Mouse (Mus musculus) hindbrain, postnatal 0 days (tissue): ENCODE data around the gene Rgs16. TPM values are rescaled to one million over a fixed set of nuclear protein-coding genes. Genes with fewer than 3 reads are reported as not detected.
"Not testable (repeated sequence)": the region's sequence is repeated elsewhere in the genome, so short reads cannot be mapped to it uniquely, and the experiment has no call there.

Experiments
- ATAC-seq: fragments of 200-750 bp; cut with Nextera tagmentation; 2 replicates; pipeline ENCODE4 v1.8.0; 2017; ENCODE audit warnings: mild to moderate bottlenecking, moderate TSS enrichment, moderate library complexity
- DNase-seq: peaks from one replicate; pipeline ENCODE4 v3.0.0-alpha.2; 2015; ENCODE audit warnings: low spot score
- H3K27ac ChIP-seq: fragments of 300-500 bp; sonication (generic); 2 replicates; pipeline ENCODE4 v1.5.1; 2014; ENCODE audit warnings: mild to moderate bottlenecking
- H3K27me3 ChIP-seq: fragments of 300-500 bp; sonication (generic); 2 replicates; pipeline ENCODE4 v1.6.1; 2014; ENCODE audit warnings: low read length, mixed read lengths; ENCODE audit not compliant: insufficient read depth
- H3K36me3 ChIP-seq: fragments of 300-500 bp; sonication (generic); 2 replicates; pipeline ENCODE4 v1.6.1; 2014; ENCODE audit warnings: low read length, mixed read lengths; ENCODE audit not compliant: insufficient read depth
- H3K4me1 ChIP-seq: fragments of 300-500 bp; sonication (generic); 2 replicates; pipeline ENCODE4 v1.6.1; 2014; ENCODE audit warnings: antibody characterized with exemption, low read length, mixed read lengths; ENCODE audit not compliant: insufficient read depth
- H3K4me2 ChIP-seq: fragments of 300-500 bp; sonication (generic); 2 replicates; pipeline ENCODE4 v1.6.1; 2014; ENCODE audit warnings: low read depth, mild to moderate bottlenecking, low read length, moderate library complexity, mixed read lengths
- H3K4me3 ChIP-seq: fragments of 300-500 bp; sonication (generic); 2 replicates; pipeline ENCODE4 v1.5.1; 2014; ENCODE audit warnings: low read length
- H3K9ac ChIP-seq: fragments of 300-500 bp; sonication (generic); replicated peaks from 2 replicates; pipeline ENCODE4 v1.6.1; 2014; ENCODE audit warnings: mild to moderate bottlenecking, low read length, moderate library complexity, mixed read lengths
- H3K9me3 ChIP-seq: fragments of 300-500 bp; sonication (generic); 2 replicates; pipeline ENCODE4 v1.6.1; 2016; ENCODE audit warnings: low read length, mixed read lengths
- CTCF ChIP-seq: IDR thresholded peaks from 2 replicates; pipeline ENCODE4 v1.5.1; 2016; ENCODE audit warnings: antibody characterized with exemption, control low read depth, low read depth
- WGBS: fragments of 180-500 bp; shearing (Covaris S2); extraction: QIAGEN DNeasy Blood & Tissue Kit; methylation state at CpG from one replicate; pipeline ENCODE4 v1.1.7; 2014; 5-methylcytosine and 5-hydroxymethylcytosine counted together
- polyA plus RNA-seq: library from polyadenylated mRNA; unstranded; fragments of >200 nt; fragmentation: Nextera tagmentation; extraction: Ambion mirVana; gene quantifications from 2 replicates; pipeline ENCODE4 v1.2.1, GENCODE M21; 2015
- total RNA-seq: library from RNA; depleted of rRNA; stranded (reverse); fragments of >200 nt; gene quantifications from 2 replicates; pipeline ENCODE4 v1.2.3, GENCODE M21; 2014

The Rgs16 gene
- total and polyA plus RNA-seq, 2 experiments from 2014 or later, result 4.3 to 6.7 TPM

- H3K27ac ChIP-seq, result no peak overlapping the region
- no peaks in the 10 kb centered on the region for H3K27me3 ChIP-seq
- DNase-seq (no peak), ATAC-seq (no peak)
- TF ChIP-seq CTCF, result no peak
- H3K4me3 ChIP-seq, result no peak overlapping the region
- no peak overlapping the region for H3K4me2 ChIP-seq
- no peaks in the 10 kb centered on the region for H3K9me3 ChIP-seq
- no peaks in the 10 kb centered on the region; the same call in 1 of the 2 replicates for H3K36me3 ChIP-seq
- 37% methylated on average over 8 of the region's 8 CpGs for WGBS
- no peak overlapping the region for H3K9ac ChIP-seq
- H3K4me1 ChIP-seq, result no peaks in the 10 kb centered on the region
Measured at GRCm38 (mm10) chr1:153766298-153766697, 26.1 kb downstream of the Rgs16 start.

- no peak for TF ChIP-seq CTCF
- Histone ChIP-seq H3K4me3 (no peak overlapping the region), H3K27ac (no peak overlapping the region), H3K9me3 (no peaks in the 10 kb centered on the region), H3K9ac (no peak overlapping the region), H3K4me2 (no peak overlapping the region), H3K4me1 (no peaks in the 10 kb centered on the region), H3K36me3 (no peaks in the 10 kb centered on the region; the same call in 1 of the 2 replicates), H3K27me3 (no peaks in the 10 kb centered on the region)
- ATAC-seq, result no peak
- 84% methylated on average over 1 of the region's 1 CpGs for WGBS
- no peak for DNase-seq
Measured at GRCm38 (mm10) chr1:153767281-153767680, 27.1 kb downstream of the Rgs16 start.

GRCm38 (mm10) chr1:153768465-153768864, 28.3 kb downstream of the Rgs16 start:
- WGBS, result 75% methylated on average over 5 of the region's 5 CpGs
- ATAC-seq, result no peak
- no peak overlapping the region for H3K9ac ChIP-seq

GRCm38 (mm10) chr1:153769571-153769970, 29.4 kb downstream of the Rgs16 start:
- not testable (repeated sequence) for H3K4me3 ChIP-seq, ATAC-seq, H3K4me2 ChIP-seq, H3K36me3 ChIP-seq, H3K9ac ChIP-seq, H3K4me1 ChIP-seq, H3K9me3 ChIP-seq, H3K27me3 ChIP-seq, H3K27ac ChIP-seq, DNase-seq
- 72% methylated on average over 6 of the region's 6 CpGs for WGBS

More at GRCm38 (mm10) chr1:153768465-153768864, 28.3 kb downstream of the Rgs16 start:
- no peaks in the 10 kb centered on the region for H3K4me1 ChIP-seq
- H3K27ac ChIP-seq, result no peak overlapping the region
- H3K27me3 ChIP-seq, result no peaks in the 10 kb centered on the region
- no peaks in the 10 kb centered on the region for H3K9me3 ChIP-seq
- no peak for DNase-seq
- TF ChIP-seq CTCF, result no peak
- H3K36me3 ChIP-seq, result no peaks in the 10 kb centered on the region
- H3K4me2 ChIP-seq, result no peak overlapping the region
- H3K4me3 ChIP-seq, result no peak overlapping the region

GRCm38 (mm10) chr1:153769998-153770775, 30.0 kb downstream of the Rgs16 start:
- H3K4me3 ChIP-seq, result no peak overlapping the region
- H3K36me3 ChIP-seq, result no peaks in the 10 kb centered on the region
- 87% methylated on average over 10 of the region's 10 CpGs for WGBS
- ATAC-seq (no peak), DNase-seq (no peak)
- H3K4me2 ChIP-seq, result no peak overlapping the region
- H3K9me3 ChIP-seq, result no peaks in the 10 kb centered on the region
- no peak overlapping the region for H3K9ac ChIP-seq
- no peak overlapping the region for H3K27ac ChIP-seq
- no peaks in the 10 kb centered on the region for H3K4me1 ChIP-seq
- no peaks in the 10 kb centered on the region for H3K27me3 ChIP-seq
- no peak for TF ChIP-seq CTCF

- Histone ChIP-seq H3K36me3 (no peaks in the 10 kb centered on the region), H3K9me3 (no peaks in the 10 kb centered on the region), H3K27me3 (no peaks in the 10 kb centered on the region), H3K4me2 (no peak overlapping the region), H3K27ac (no peak overlapping the region), H3K4me1 (no peaks in the 10 kb centered on the region), H3K4me3 (no peak overlapping the region), H3K9ac (no peak overlapping the region)
- ATAC-seq, result no peak
- no peak for DNase-seq
- 90% methylated on average over 1 of the region's 1 CpGs for WGBS
- TF ChIP-seq CTCF, result no peak
Measured at GRCm38 (mm10) chr1:153770776-153771167, 30.6 kb downstream of the Rgs16 start.

GRCm38 (mm10) chr1:153775174-153775573, 35.0 kb downstream of the Rgs16 start:
- H3K9ac ChIP-seq, result no peak overlapping the region
- WGBS, result 91% methylated on average over 6 of the region's 6 CpGs
- no peaks in the 10 kb centered on the region for H3K36me3 ChIP-seq
- H3K27ac ChIP-seq, result no peak overlapping the region
- no peaks in the 10 kb centered on the region for H3K9me3 ChIP-seq
- no peak overlapping the region for H3K4me2 ChIP-seq
- H3K27me3 ChIP-seq, result no peaks in the 10 kb centered on the region
- ATAC-seq (no peak), DNase-seq (no peak)
- H3K4me3 ChIP-seq, result no peak overlapping the region
- no peaks in the 10 kb centered on the region for H3K4me1 ChIP-seq
- no peak for TF ChIP-seq CTCF
